Mouse (Mus musculus) layer of hippocampus, postnatal 10 days (tissue): ENCODE measurements around the gene Gpr153. TPM values are rescaled to one million over a fixed set of nuclear protein-coding genes. Genes with fewer than 3 reads are reported as not detected.
"Not testable (repeated sequence)": the region's sequence is repeated elsewhere in the genome, so short reads cannot be mapped to it uniquely, and the experiment has no call there.

Source experiments
- DNase-seq, 2 experiments: peaks; one replicate each; pipeline ENCODE4 v3.0.0; 2021; ENCODE audit warnings: low spot score in 2 of 2
- long read RNA-seq: library from polyadenylated mRNA; stranded (forward); transcript quantifications from one replicate; pipeline ENCODE4 v2.0.0, GENCODE M21; 2023
- total RNA-seq, 2 experiments: library from RNA; stranded (reverse); gene quantifications; 2 replicates each; pipeline ENCODE4 v1.2.3; 2021

Gpr153 gene
- total RNA-seq = 10 to 100 TPM; 21.4 to 23.1 TPM
- long read RNA-seq, partial matches to known transcripts = 0 of 8 reads
- long read RNA-seq, other reads (novel, unspliced or antisense) = 3 of 8 reads

DNA sequence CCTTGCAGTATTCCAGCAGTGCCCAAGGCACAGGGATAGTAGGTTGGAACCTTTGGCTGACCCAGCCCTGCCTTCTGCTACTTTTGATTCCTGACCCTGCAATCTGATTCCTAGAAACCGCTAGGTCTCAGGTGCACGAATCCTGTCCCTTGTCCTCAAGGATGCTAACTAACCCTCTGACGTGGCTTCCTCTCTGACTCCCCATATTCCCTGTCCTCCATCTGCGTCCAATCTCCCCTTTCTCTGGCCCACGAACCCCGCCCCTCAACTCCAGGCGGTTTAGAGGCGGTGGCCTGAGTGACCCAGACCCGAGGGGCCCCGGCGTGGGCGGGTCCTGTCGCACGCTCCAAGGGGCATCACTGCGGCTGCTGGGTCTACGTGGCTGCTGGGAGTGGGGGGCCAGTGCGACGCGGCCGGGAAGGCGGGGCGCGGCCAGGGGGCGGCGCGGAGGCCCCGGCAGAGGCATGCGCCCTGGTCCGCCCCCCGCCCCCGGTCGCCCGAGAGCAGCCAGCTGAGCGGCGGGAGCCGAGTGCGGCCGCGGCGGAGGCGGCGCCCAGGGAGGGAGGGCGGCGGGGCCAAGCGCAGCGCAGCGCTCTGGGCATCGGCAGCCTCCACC lies at the start of gene Gpr153:
Gene Gpr153 (plus strand): TSS at position 612 of the 616 bp plus-strand sequence.
- DNase-seq = peak; percentile 41 to 70

DNA sequence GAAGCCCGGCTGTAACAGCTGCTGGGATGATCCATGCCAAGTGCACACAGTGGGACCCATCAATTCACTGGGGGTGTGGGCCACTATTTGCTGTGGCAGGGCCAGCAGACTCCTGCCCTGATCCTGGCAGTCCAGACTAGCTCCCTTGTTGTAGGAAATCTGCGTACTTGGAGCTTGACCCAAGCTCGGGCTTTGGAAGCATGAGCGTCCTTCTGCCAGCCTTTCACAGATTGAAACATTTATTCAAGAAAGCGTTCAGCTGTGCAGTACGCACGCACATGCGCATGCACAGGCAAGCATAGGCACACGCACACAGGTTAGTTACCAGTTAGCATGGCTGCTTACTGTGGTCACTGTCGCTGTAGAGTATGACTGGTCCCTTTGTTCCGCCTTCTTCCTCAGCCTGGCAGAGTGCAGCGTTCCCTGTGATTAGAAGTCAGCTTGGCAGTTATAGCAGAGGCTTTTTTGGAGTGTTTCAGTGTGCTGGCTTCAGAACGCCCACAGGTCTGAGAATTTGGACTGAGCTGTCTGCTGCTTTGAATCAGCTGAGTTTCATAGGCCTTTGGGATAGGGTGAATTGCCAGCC lies 47.0 kb upstream of the Gpr153 start:
- DNase-seq = peak; percentile 54 to 58

DNA sequence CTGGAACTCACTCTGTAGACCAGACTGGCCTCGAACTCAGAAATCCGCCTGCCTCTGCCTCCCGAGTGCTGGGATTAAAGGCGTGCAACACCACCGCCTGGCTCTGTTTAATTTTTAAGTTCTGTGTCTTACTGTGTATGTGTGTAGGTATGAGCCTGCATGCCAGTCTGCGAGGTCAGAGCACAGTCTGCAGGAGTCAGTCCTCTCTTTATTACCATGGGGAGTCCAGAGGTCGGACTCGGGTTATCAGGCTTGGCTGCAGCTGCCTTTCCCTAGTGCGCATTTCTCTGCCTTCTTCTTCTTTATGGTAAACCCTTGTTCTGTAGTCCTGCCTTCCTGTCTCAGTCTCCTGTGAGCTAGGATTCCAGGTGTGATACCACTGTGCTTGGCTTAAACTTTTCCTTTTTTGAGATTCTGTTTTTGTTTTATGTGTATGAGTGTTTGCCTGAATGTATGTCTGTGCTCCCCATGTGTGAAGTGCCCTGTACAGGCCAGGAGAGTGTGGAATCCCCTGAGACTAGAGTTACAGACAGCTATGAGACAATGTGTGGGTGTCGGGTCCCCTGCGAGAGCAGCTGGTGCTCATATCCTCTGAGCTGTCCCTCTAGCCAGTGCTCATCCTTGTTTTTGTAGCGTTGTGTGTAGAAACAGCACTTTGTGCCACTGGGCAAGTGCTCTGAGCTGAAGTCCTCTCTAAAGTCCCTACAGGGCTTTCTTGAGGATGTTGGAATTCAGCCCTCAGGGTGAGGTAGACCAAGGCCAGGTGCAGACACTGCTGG lies 46.1 kb upstream of the Gpr153 start:
- DNase-seq = no peak

DNA sequence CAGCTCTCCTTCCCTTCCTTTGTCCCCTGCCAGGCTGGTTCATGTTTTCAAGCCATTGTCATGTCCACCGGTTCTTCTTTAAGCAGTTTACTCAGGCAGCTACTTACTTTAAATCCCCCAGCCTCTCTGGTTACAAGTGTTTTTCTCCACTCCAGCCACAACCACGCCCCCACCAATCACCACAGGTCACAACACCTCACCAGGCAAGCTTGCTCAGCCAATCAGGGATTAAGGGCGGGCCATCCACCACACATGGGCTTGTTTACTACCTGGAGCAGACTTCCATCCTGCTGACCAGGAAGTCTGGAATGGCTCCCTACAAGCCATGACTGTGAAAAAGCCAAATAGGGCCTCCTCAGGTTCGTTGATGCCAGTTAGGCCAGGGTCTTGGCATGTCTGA lies 43.7 kb upstream of the Gpr153 start:
- not testable (repeated sequence) for DNase-seq

DNA sequence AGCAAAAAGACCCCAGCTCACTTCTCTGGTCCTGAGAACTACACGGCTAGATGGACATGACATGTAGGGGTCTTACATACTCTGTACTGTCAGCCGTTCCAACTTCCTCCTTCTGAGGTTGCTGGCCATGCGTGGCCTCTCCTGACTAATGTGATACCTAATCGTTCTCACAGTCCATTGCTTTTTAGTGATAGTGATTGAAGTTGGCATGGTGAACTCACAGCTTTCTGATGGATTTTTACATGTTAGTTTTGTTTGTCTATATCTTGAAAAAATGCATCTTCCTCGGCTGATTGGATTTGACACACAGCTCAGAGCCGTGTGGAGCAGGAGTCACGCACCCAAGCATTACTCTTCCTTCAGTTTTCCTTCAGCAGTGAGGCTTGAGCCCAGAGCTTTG lies 42.7 kb upstream of the Gpr153 start:
- DNase-seq = no peak

DNA sequence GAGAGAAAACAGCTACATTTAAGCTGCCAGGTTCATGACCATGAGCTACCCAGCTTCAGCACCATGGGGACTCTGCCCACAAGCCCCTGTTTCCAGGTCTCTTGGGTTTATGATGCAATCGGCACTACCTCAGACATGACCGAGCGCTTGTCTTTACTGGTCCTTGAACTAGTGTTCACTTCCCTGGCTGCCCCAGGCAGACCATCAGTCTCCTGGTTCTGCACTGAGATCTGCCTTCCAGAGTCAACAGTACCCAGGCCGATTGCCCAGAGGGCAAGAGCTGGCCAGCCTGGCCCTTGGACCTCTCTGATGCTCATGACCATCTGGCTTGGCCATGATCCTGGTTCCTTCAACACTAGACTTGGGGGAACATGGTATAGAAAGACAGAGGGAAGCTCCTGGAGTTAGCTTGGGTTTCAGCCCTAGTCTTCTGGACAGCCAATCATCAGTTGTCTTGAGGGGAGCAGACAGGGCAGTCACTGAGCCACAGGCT lies 41.6 kb upstream of the Gpr153 start:
- DNase-seq = no peak

DNA sequence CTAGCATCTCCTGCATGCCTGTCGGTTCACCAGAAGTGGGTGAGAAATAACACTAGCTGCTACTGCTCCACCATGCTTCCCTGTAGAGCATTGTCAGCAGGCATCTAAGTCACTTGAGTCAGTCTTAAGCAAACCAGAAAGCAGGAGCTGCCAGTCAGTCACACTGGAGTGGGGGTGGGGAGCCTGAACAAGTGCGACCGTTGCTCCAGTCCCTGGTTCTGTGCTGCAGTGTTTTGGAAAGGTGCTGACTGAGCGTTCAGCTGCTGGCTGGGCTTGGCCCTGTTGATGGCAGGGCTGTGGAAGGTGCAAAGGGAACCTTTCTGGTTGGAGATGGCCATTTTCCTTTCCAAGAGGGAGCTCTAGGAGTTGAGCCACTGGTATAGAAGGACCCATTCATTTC lies 34.1 kb upstream of the Gpr153 start:
- DNase-seq = no peak

DNA sequence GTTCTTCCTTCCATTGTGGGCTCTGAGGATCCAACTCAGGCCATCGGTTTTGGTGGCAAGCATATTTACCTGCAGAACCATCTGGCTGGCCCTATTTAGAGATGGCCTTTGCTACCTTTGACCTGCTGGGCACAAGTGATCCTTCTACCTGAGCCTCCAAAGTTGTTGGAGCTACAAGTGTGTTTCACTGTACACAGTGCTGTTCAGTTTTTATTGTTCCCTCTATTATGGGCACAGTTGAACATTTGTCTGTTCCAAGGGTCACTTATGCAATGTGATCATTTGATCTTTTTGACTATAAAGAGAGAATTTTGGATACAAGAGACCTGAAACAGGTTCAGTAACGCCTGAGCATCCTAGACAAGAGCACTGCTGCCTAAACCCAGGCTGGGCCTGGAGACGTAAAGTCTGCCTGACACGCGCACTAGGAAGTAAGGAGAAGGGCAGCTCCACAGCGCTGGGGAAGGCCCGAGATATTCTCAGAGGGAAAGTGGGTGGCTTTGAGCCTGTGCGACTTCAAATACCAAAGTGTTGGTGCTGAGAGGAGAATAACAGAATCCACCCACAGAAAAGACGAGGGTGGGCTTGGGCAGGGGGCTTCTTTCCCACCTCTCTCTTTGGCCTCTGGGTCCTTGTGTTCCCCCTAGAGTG lies 30.7 kb upstream of the Gpr153 start:
- DNase-seq = no peak

DNA sequence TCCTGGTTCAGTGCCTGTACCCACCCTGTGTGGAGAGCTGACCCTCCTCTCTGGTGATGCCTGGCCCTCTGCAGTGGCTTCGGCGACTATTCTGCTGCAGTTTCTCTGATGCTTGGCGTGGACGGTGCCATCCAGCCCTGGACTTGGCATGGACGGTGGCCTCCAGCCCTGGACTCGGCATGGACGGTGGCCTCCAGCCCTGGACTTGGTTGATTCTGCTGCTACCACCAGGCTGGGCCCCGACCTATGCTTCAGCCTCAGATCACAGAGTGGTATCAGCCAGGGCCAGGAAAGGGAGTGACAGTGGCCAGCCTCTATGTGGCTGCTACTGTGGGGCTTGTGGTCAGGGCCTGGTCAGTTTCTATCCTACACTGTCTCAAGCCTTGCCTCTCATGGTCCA lies 30.1 kb upstream of the Gpr153 start:
- DNase-seq = no peak

DNA sequence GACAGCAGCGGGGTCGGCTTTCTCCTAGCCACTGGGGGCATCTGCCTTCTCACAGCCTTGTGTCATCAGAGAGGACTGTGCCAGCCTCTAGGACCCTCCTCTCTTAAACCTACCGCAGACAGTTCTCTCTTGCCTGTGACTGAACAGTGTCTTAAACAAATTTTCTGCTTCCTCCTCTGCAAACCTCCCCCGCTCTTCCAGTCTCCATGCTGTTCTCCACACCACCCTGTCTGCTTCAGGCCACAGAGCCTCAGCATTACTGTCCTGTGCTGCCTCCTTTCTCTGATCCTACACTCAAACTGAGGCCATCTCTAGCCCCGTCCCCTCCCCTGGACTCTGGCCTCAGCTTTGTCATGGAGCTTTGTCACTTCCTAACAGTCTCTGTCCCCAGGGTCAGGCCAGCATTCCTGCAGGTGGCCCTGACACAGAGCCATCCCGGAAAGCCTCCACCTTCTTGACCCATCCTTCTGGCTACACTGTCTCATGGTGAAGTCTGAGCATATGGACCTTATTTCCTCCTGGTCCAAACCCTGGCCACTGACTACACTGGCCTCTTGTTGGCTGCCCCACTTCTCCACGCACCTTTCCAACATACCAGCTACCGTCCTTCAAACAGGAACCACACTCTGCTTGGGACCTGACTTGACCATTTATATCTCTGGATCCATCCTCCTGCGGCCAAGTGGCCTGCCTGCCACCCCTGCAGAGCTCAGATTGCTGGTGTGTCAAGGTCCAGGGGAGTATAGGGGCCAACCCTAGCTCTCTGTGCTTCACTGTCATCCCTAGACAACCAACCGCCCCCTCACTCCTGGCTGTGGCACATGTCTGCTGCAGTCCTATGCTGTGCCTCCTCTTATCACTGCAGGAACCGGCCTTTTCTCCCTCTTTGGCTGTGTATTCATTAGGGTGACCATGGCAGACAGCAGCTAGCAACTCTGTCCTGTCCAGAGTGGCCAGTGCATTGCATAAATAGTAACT lies 29.2 kb upstream of the Gpr153 start:
- DNase-seq = no peak

DNA sequence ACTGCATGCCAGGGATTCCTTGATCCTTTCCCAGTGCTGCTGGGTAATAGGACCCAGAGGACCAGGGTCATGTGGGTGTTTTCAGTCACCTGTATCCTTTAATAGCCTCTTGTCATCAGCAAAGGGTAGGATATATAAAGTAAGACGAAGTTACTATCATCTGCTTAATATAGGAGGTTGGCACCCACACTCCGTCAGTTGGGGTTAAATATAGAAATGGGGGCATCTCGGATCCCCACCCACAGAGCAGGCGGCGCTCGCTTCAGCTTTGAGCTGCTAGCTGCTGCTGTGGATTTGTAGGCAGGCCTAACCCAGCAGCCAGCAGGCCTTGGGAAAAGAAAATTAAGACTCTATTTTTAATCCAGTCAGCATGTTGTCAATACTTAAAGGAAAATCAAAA lies 28.0 kb upstream of the Gpr153 start:
- peak in 1 of 2 experiments; percentile 44 for DNase-seq

DNA sequence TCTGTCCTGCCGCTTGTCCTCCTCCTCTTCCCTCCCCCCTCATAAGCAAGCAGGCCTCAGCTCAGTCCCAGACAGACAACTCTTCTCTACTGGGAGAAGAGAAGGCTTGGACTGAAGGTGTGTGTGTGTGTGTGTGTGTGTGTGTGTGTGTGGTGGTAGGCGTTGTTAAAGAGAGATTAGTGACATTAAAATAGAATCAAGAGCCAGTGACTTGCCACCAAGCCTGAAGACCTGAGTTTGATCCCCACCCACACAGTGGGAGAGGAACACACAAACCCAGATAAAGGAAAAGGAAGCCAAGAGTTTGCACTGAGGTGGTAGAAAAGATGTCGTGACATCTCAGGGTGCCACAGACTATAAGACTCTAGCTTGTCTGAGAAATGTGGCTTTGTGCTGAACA lies 26.8 kb upstream of the Gpr153 start:
- no peak for DNase-seq

DNA sequence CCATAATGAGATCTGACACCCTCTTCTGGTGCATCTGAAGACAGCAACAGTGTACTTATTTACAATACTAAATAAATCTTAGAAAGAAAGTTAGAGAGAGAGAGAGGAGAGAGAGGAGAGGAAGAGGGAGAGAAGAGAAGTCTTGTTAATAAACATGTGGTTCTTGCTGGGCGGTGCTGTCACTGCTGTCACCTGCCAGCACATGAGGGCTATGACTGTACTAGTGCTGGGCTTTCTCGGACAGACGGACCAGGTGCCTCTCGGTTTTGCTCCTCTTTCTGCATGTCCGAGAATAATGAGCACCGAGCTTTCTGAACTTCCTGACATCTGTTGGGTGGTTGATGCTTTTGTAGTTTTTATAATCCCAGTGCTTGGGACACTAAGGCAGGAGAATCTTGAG lies 23.4 kb upstream of the Gpr153 start:
- DNase-seq = no peak

DNA sequence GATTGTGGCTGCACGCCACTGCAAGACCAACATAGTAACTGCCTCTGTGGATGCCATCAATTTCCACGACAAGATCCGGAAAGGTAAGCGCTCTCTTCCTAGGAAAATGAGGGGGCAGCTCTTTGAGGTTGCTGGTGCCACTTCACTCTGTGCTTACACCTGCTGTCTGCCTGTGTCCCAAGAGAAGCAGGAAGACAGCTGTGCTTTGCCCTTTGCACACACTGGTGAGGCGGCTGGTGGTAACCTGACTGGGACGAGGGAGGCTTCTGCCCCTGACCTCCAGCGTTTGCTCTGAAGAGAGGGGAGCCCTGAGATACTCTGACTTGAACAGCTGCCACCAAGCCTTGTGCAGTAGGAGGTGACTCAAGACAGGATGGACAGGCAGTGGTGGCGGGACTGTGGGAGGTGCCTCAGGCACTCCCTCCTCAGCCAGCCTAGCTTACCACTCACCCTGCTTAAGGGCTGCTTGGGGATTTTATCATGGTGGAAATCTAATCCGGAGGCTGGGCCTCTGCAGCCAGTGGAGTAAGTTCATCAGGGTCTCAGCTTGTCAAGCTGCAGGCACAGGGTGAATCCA lies 20.8 kb upstream of the Gpr153 start:
- DNase-seq = no peak

DNA sequence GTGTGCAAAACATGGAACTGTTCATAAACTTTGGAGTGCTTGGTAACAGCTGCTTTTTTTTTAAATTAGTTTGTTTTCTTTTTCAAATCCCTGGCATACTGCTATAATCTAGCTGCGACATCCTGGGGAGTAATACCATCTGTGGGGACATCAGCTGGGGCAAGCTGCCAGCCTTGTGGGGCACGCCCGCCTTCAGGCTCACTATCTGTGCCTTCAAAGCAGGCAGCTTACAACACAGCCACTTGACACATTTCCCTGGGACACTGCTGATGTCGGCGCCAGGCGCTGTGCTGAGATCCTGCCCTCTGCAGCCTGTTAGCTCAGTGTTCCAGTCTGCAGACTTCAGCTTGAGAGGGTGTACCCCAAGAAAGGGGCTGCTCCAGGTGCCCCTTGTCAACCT lies 17.0 kb upstream of the Gpr153 start:
- peak; percentile 72 to 77 for DNase-seq

DNA sequence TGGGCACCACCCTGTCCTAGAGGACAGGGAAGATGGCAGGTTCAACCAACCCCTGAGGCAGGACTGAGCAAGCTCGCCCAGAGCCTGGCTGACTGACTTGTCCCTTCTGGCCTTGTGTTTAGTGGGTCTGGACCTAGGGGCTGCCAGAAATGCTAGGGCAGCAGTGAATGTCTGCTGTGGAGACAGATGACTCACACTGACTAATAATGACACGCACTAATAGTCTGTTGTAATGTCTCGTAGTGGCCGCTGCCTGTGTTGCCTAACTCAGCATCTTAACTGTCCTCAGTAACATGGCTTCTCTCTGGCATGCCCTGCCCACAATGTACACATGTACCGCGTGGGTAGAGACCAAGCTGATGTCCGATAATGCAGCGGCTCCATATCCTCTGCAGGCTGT lies 13.6 kb upstream of the Gpr153 start:
- no peak for DNase-seq

DNA sequence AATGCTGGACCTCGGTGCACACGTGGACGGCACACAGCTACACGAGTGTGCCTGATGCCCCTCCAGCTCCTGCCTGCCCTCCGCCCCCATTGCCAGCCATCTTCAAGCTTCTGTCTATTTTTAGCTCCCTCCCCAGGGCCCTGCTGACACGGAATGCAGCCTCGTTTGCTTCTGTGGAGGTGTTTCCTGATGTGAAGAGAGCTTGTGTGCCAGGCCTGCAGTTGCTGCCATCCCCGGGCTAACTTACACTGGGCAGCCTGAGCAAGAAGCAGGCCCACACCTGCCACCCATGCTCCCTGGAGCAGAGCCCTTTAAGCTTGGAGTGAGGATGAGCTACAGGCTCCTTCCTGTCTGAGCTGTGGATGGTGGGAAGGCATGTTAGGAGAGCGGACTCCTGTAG lies 11.8 kb upstream of the Gpr153 start:
- DNase-seq = no peak

DNA sequence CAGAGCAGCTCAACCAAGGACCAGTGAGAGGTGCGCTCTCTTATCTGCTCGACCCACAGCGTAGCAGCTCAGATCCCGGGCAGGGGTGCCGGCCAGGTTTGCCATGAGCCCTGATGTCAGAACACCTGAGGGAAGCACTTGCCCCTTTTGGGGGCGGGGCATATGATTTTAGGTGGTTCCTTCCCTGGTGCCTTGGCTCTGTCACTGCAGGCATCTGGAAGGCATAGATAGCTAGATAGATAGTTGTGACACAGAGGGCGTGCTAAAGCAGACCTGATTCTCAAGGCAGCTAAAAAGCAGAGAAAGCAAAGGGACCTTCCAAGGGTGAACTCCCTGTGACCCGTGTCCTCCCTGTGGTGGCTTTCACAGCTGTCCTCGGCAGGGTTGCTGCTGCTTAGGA lies 10.9 kb upstream of the Gpr153 start:
- DNase-seq = no peak

DNA sequence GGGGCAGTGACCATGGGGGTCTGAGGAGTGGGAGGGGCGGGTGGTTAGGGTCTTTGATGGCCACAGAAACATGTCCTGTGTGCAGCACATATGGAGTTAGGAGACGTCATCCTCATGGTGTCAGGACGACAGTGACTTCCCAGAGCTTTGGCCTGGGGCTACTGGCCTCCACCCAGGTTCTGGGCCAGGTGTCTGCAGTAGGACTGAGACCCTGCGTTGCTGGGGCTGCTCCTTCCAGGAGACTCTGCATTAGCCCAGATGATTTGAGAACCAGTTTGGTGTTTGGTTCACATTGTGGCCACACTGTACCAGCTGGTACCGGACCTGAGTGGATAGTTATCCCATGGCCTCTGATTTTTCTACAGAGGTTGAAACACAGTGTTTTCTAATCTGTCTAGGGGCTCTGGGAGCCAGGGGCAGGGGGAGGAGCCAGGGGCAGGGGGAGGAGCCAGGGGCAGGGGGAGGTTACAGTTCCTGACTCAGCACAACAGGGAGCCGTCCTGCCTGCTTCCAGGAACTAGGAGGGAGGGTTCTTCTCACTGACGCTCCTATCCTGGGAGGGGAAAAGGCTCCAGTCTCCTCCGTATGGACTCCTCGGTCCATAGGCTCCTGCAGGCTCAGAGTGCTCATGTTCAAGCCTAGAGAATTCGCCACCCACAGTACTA lies 10.4 kb upstream of the Gpr153 start:
- DNase-seq = no peak

DNA sequence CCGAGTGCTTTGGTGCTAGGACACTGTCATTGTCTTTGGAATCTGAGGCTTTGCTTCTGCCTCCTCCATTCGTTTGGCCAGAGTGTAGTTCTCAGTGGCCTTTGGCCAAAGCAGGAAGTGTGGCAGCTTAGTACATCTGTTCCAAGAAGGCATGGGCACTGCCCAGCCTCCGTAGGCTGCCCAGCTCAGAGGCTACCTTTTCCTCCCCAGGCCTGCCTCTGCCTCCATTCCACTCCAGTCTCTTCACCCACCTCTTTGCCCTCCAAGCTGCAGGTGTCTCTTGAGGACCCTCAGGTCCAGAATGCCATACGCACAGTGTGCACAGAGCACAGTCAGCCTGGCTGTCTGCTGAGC lies 9.9 kb upstream of the Gpr153 start:
- DNase-seq = no peak
